Mouse (Mus musculus) common myeloid progenitor, adult 5-6 weeks (primary cell): ENCODE measurements around the gene Slc25a47. TPM values are rescaled to one million over a fixed set of nuclear protein-coding genes. Genes with fewer than 3 reads are reported as not detected.

Experiments used
- ATAC-seq: replicated peaks from 2 replicates; pipeline ENCODE4 v1.8.0; 2016; ENCODE audit warnings: low read depth, mild to moderate bottlenecking, moderate TSS enrichment, inconsistent platforms; ENCODE audit not compliant: poor library complexity, severe bottlenecking
- total RNA-seq: library from RNA; stranded (forward); fragments of 200-1000, 187-1606 nt; gene quantifications from 2 replicates; pipeline ENCODE4 v1.2.3, GENCODE M21; 2017

Slc25a47 gene
- 8.3 and 10.4 TPM in 2 replicates for total RNA-seq

GRCm38 (mm10) chr12:108835840-108836409 lies at the start of gene Slc25a47, which contains the start of gene Slc25a29:
Gene Slc25a47, plus strand, starts transcription at chr12:108836046.
Gene Slc25a29, minus strand, starts transcription at chr12:108835883.
- ATAC-seq, result peak; percentile 82

GRCm38 (mm10) chr12:108787329-108787728 lies 48.5 kb upstream of the Slc25a47 start:
- ATAC-seq, result no peak

- peak; percentile 40 for ATAC-seq
Observed at GRCm38 (mm10) chr12:108792152-108792545, 43.7 kb upstream of the Slc25a47 start.

GRCm38 (mm10) chr12:108792546-108793452 lies 43.0 kb upstream of the Slc25a47 start, which contains the start of gene Yy1:
Gene Yy1, plus strand, starts transcription at chr12:108792973.
- peak; percentile 78 for ATAC-seq

GRCm38 (mm10) chr12:108793453-108793941 lies 42.3 kb upstream of the Slc25a47 start:
- ATAC-seq, result no peak

GRCm38 (mm10) chr12:108794078-108794711 lies 41.7 kb upstream of the Slc25a47 start:
- peak; percentile 26 for ATAC-seq

GRCm38 (mm10) chr12:108794979-108795537 lies 40.8 kb upstream of the Slc25a47 start:
- 0 out of 2 replicates have a peak, but pooled peaks have one; percentile 18 for ATAC-seq

GRCm38 (mm10) chr12:108801613-108802012 lies 34.2 kb upstream of the Slc25a47 start:
- no peak for ATAC-seq

- ATAC-seq, result no peak
Observed at GRCm38 (mm10) chr12:108804388-108804787, 31.5 kb upstream of the Slc25a47 start.

- ATAC-seq, result no peak
Observed at GRCm38 (mm10) chr12:108808465-108808864, 27.4 kb upstream of the Slc25a47 start.

GRCm38 (mm10) chr12:108809771-108810170 lies 26.1 kb upstream of the Slc25a47 start:
- ATAC-seq, result no peak

GRCm38 (mm10) chr12:108810309-108810708 lies 25.5 kb upstream of the Slc25a47 start:
- ATAC-seq, result peak; percentile 38; the same call in 1 of the 2 replicates

GRCm38 (mm10) chr12:108811133-108811532 lies 24.7 kb upstream of the Slc25a47 start:
- ATAC-seq, result peak; percentile 74

GRCm38 (mm10) chr12:108812463-108812862 lies 23.4 kb upstream of the Slc25a47 start:
- no peak for ATAC-seq

GRCm38 (mm10) chr12:108814470-108814869 lies 21.4 kb upstream of the Slc25a47 start:
- no peak for ATAC-seq

GRCm38 (mm10) chr12:108816569-108816968 lies 19.3 kb upstream of the Slc25a47 start:
- ATAC-seq, result no peak

GRCm38 (mm10) chr12:108820461-108820860 lies 15.4 kb upstream of the Slc25a47 start:
- no peak for ATAC-seq

GRCm38 (mm10) chr12:108823036-108823435 lies 12.8 kb upstream of the Slc25a47 start:
- no peak for ATAC-seq

- ATAC-seq, result no peak
Observed at GRCm38 (mm10) chr12:108824225-108824874, 11.5 kb upstream of the Slc25a47 start.
